7 mouse cellular contexts compared by ENCODE assay signal in the genomic region with DNA sequence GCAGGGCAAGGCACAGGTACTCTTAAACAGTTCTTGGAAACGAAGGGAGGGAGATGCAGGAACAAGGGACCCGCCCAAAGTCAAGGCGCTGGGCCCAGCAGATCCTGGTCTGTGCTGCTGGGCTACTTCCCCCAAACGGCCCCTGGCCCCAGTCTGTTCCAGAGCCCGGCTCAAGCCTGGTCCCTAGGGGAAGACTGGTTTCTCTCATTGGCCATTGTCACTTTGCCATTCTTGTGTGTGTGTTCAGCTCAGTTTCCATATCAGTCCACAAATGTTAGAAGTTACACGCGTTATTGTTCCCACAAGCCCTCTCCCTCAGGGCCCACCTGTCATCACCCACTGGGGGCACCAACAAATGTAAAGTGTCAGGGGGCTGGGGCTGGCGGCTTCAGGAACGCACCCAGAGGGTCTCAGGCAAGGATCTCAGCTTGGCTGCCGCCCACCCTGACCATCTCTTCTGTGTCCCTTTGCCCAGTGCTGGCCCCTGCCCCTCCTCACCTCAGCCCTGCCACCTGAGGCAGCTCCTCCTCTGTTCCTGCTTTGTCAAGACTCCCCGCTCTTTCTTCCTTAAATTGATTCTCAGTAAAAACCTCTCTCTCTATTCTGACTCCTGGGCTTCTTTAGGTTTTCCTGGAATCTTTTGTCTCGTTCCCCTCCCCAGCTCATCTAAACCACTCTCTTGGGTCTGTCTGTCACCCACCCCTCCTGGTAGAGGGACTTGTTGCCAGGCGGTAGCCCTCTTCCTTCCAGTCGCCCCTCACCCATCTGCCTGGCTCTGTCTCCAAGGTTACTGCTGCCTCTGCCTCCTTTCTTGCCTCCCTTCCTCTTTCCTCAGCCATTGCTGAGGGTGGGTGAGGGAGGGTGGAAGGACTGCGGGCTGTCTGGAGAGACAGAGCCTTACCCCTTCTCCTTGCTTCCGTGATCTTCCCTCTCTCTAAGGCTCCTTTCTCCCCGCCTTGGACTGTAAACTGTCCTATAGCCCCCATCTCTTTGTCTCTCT.
DNase-seq lines count a peak whose midpoint lies in the region; ATAC-seq and TF ChIP-seq lines count a peak whose summit lies in the region.

No protein-coding gene starts in this region.

- H3K4me1 ChIP-seq in E14TG2a.4 (replicated peaks; ENCODE audit: low read depth, low read length) = peaks cover 40% of the 10 kb centered on the region
- no peaks in the 10 kb centered on the region for H3K4me1 ChIP-seq in bone marrow macrophage, adult 2 months (ENCODE audit: control insufficient read depth, insufficient read depth, low read length)
- H3K4me1 ChIP-seq in liver, embryonic 13.5 days (replicated peaks) = peaks cover 3% of the 10 kb centered on the region; the same call in 1 of the 2 replicates

- ATAC-seq in liver, embryonic 13.5 days (ENCODE audit: low read depth) = no peak
- no peak for ATAC-seq in monocyte, adult 5-6 weeks (replicated peaks; ENCODE audit: insufficient number of reproducible peaks, low FRiP score, low TSS enrichment, poor library complexity, severe bottlenecking)

- DNase-seq in frontal cortex, postnatal 14 days (ENCODE audit: low spot score in 2 of 2) = peak; percentile 46 to 54
- DNase-seq in liver, embryonic 13.5 days = no peak
- DNase-seq in right cerebral cortex, postnatal 4 days = peak; percentile 70
- DNase-seq in thymus, postnatal 36 days = no peak

- no peak for TF ChIP-seq POLR2A in bone marrow macrophage, adult 2 months (IDR thresholded peaks at IDR 0.05; ENCODE audit: borderline replicate concordance, low read depth, low read length)

- H3K9me3 ChIP-seq in E14TG2a.4 (ENCODE audit: low read length) = peaks cover 7% of the 10 kb centered on the region; the same call in 1 of the 2 replicates
- peaks cover 5% of the 10 kb centered on the region; the same call in 1 of the 2 replicates for H3K9me3 ChIP-seq in liver, embryonic 13.5 days (replicated peaks)

- WGBS in liver, embryonic 13.5 days (ENCODE audit: insufficient replicate concordance) = 25% methylated on average over 17 of the region's 17 CpGs

- H3K27me3 ChIP-seq in E14TG2a.4 (ENCODE audit: insufficient read depth, low read length) = peaks cover 19% of the 10 kb centered on the region
- H3K27me3 ChIP-seq in liver, embryonic 13.5 days = peaks cover 26% of the 10 kb centered on the region

- H3K4me3 ChIP-seq in E14TG2a.4 (replicated peaks; ENCODE audit: low read length) = peak overlapping the region; percentile 14; the same call in 1 of the 2 replicates
- H3K4me3 ChIP-seq in bone marrow macrophage, adult 2 months (ENCODE audit: insufficient read depth, low read length) = 0 out of 2 replicates have a peak overlapping the region, but pooled peaks have one; percentile 1
- H3K4me3 ChIP-seq in liver, embryonic 13.5 days (replicated peaks) = 0 out of 2 replicates have a peak overlapping the region, but pooled peaks have one; percentile 16

- TF ChIP-seq CTCF in E14TG2a.4 (conservative IDR thresholded peaks at IDR 0.05; ENCODE audit: low read length) = no peak
- no peak for TF ChIP-seq CTCF in bone marrow macrophage, adult 2 months (IDR thresholded peaks at IDR 0.05; ENCODE audit: low read depth, low read length)

- no peak overlapping the region for H3K27ac ChIP-seq in bone marrow macrophage, adult 2 months (ENCODE audit: insufficient read depth, low read depth, low read length)
- no peak overlapping the region for H3K27ac ChIP-seq in liver, embryonic 13.5 days

- no peak overlapping the region for H3K9ac ChIP-seq in liver, embryonic 13.5 days

- peak overlapping the region; percentile 38; the same call in 1 of the 2 replicates for H3K4me2 ChIP-seq in liver, embryonic 13.5 days

- no peaks in the 10 kb centered on the region for H3K36me3 ChIP-seq in E14TG2a.4 (ENCODE audit: insufficient read depth, low read length)
- no peaks in the 10 kb centered on the region for H3K36me3 ChIP-seq in liver, embryonic 13.5 days

Comparison
In these comparisons a context has a peak if more than half of its experiments do, and no peak if none do; other contexts are left out.
1. DNase-seq: peak in frontal cortex, postnatal 14 days (2 of 2) and right cerebral cortex, postnatal 4 days (single experiment); none in liver, embryonic 13.5 days (single experiment) and thymus, postnatal 36 days (0 of 2).
2. Peak in every context shown above with its lines, with median percentiles within 50 percentile points of each other: H3K4me3 ChIP-seq.